Mouse (Mus musculus) MEL (cell line): ENCODE data around the gene Slc6a16.

ENCODE experiments used
- CTCF ChIP-seq, 3 experiments: IDR thresholded peaks in 2 of 3; conservative IDR thresholded peaks in 1 of 3; 2 replicates each; pipeline ENCODE4 v1.5.1; 2011 to 2012; ENCODE audit warnings: low read length in 3 of 3, low read depth in 2 of 3, mild to moderate bottlenecking in 2 of 3, improper control_type of control experiment in 1 of 3, inconsistent platforms in 1 of 3, mixed read lengths in 1 of 3, moderate library complexity in 1 of 3; ENCODE audit not compliant: control insufficient read depth in 1 of 3, insufficient read depth in 1 of 3, poor library complexity in 1 of 3, severe bottlenecking in 1 of 3
- GABPA ChIP-seq: IDR thresholded peaks from 2 replicates; pipeline ENCODE4 v1.6.1; 2012; ENCODE audit warnings: low read depth, mild to moderate bottlenecking, inconsistent platforms, low read length, improper control_type of control experiment, moderate library complexity
- MAZ ChIP-seq: IDR thresholded peaks from 2 replicates; pipeline ENCODE4 v1.6.1; 2012; ENCODE audit warnings: low read depth, mild to moderate bottlenecking, inconsistent platforms, low read length, improper control_type of control experiment
- MEF2A ChIP-seq: IDR thresholded peaks from 2 replicates; pipeline ENCODE4 v1.6.1; 2014; ENCODE audit warnings: low read depth, mild to moderate bottlenecking, inconsistent platforms, low read length, improper control_type of control experiment; ENCODE audit not compliant: poor library complexity, insufficient replicate concordance, severe bottlenecking; ENCODE audit errors: extremely low read depth
- MYC ChIP-seq: IDR thresholded peaks from 2 replicates; pipeline ENCODE4 v1.6.1; 2011; ENCODE audit warnings: low read depth, mild to moderate bottlenecking, low read length, improper control_type of control experiment, moderate library complexity
- POLR2A ChIP-seq, 2 experiments: IDR thresholded peaks; 2 replicates each; pipeline ENCODE4 v1.6.1; 2011 to 2012; ENCODE audit warnings: low read length in 2 of 2, mild to moderate bottlenecking in 2 of 2, control low read depth in 1 of 2, improper control_type of control experiment in 1 of 2, low read depth in 1 of 2, moderate library complexity in 1 of 2; ENCODE audit not compliant: control insufficient read depth in 1 of 2, insufficient read depth in 1 of 2, poor library complexity in 1 of 2
- POLR2AphosphoS2 ChIP-seq: IDR thresholded peaks from 2 replicates; pipeline ENCODE4 v1.6.1; 2011; ENCODE audit warnings: low read length, improper control_type of control experiment

GRCm38 (mm10) chr7:45231192-45231591 lies 9.7 kb upstream of the Slc6a16 start:
- TF ChIP-seq POLR2A (IDR thresholded peaks at IDR 0.05; ENCODE audit: control insufficient read depth in 1 of 2, insufficient read depth in 1 of 2, low read depth in 1 of 2, low read length in 2 of 2, poor library complexity in 1 of 2), result no peak
- no peak for TF ChIP-seq CTCF (IDR thresholded peaks at IDR 0.05 in 2 of 3, conservative IDR thresholded peaks at IDR 0.05 in 1 of 3; ENCODE audit: control insufficient read depth in 1 of 3, insufficient read depth in 1 of 3, low read depth in 2 of 3, low read length in 3 of 3, poor library complexity in 1 of 3, severe bottlenecking in 1 of 3)
- TF ChIP-seq POLR2AphosphoS2, result no peak
- no peak for TF ChIP-seq GABPA
- no peak for TF ChIP-seq MAZ
- TF ChIP-seq MEF2A, result no peak
- TF ChIP-seq MYC, result no peak
